Mouse (Mus musculus) Muller cell, postnatal 12 days (primary cell): ENCODE results near the gene Olfr117.
"Not testable (repeated sequence)": the region's sequence is repeated elsewhere in the genome, so short reads cannot be mapped to it uniquely, and the experiment has no call there.

ENCODE experiments used
- DNase-seq: peaks from one replicate; pipeline ENCODE4 v3.0.0-alpha.2; 2015; ENCODE audit errors: inconsistent ontology term

Olfr117 gene

GRCm38 (mm10) chr17:37663682-37664081 lies at the start of gene Olfr117:
Gene Olfr117 (minus strand): TSS chr17:37663782.
- no peak for DNase-seq

GRCm38 (mm10) chr17:37696264-37696663 lies 32.7 kb upstream of the Olfr117 start, which contains the start of gene Olfr119:
Gene Olfr119 (plus strand): TSS chr17:37696564.
- not testable (repeated sequence) for DNase-seq

- no peak for DNase-seq
Measured at GRCm38 (mm10) chr17:37666688-37667087, 3.1 kb upstream of the Olfr117 start, which contains the start of gene Olfr118. Gene Olfr118 (plus strand): TSS chr17:37666988.

GRCm38 (mm10) chr17:37627009-37627408 lies 36.6 kb downstream of the Olfr117 start, which contains the start of the genes Olfr115 and Olfr116:
Gene Olfr115 (minus strand): TSS chr17:37627109.
Gene Olfr116 (minus strand): TSS chr17:37627199.
- DNase-seq, result no peak
